8 mouse cellular contexts compared by ENCODE assay signal in the genomic region with DNA sequence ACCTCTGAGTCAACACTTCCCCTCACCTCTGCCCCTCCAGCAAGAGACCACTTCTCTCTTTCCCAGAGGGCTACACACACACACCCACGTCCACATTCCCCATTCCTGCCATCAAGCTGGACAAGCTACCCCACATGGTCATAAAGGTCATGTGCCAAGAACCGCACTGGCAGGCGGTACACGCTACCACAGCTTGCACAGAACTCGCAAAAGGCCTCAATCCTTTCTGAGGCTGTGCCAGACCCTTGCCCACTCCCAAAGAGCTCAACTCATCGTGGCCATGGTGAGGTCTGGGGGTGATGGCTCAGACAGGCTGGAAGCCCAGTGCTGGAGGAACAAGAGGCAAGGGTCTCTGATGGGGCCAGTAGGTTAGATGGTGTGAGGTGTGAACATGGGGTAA. TPM values are rescaled to one million over a fixed set of nuclear protein-coding genes. Genes with fewer than 3 reads are reported as not detected.
DNase-seq lines count a peak whose midpoint lies in the region; ATAC-seq and TF ChIP-seq lines count a peak whose summit lies in the region.

No protein-coding gene starts in this region.

- no peak overlapping the region for H3K27ac ChIP-seq in heart, embryonic 12.5 days (ENCODE audit: poor library complexity, severe bottlenecking)
- no peak overlapping the region for H3K27ac ChIP-seq in forebrain, embryonic 16.5 days (ENCODE audit: low read length)
- H3K27ac ChIP-seq in liver, embryonic 15.5 days (replicated peaks) = no peak overlapping the region

- H3K27me3 ChIP-seq in heart, embryonic 12.5 days (replicated peaks) = no peaks in the 10 kb centered on the region
- H3K27me3 ChIP-seq in G1E (ENCODE audit: insufficient read depth, low read length) = no peaks in the 10 kb centered on the region
- H3K27me3 ChIP-seq in forebrain, embryonic 16.5 days (replicated peaks; ENCODE audit: control insufficient read depth, insufficient read depth, low read length) = no peaks in the 10 kb centered on the region
- no peaks in the 10 kb centered on the region for H3K27me3 ChIP-seq in liver, embryonic 15.5 days

- WGBS in heart, embryonic 12.5 days = 89% methylated on average over 6 of the region's 6 CpGs
- 87% methylated on average over 6 of the region's 6 CpGs for WGBS in forebrain, embryonic 16.5 days
- 81% methylated on average over 6 of the region's 6 CpGs for WGBS in liver, embryonic 15.5 days (ENCODE audit: insufficient replicate concordance)

- DNase-seq in heart, postnatal 4 days = no peak
- no peak for DNase-seq in G1E (ENCODE audit: low spot score)
- no peak for DNase-seq in MN1 (ENCODE audit: low spot score)
- no peak for DNase-seq in adrenal gland, postnatal 14 days

- no peak for ATAC-seq in heart, embryonic 12.5 days (ENCODE audit: insufficient number of reproducible peaks, low FRiP score)
- ATAC-seq in G1E (ENCODE audit: extremely low read depth, insufficient number of reproducible peaks, low FRiP score, poor library complexity, severe bottlenecking) = no peak
- no peak for ATAC-seq in forebrain, embryonic 16.5 days
- ATAC-seq in liver, embryonic 15.5 days (ENCODE audit: insufficient read depth) = no peak
- no peak for ATAC-seq in frontal cortex, adult (ENCODE audit: low TSS enrichment)

- H3K36me3 ChIP-seq in heart, embryonic 12.5 days = peaks cover 13% of the 10 kb centered on the region
- peaks cover 37% of the 10 kb centered on the region for H3K36me3 ChIP-seq in G1E (replicated peaks)
- H3K36me3 ChIP-seq in forebrain, embryonic 16.5 days (ENCODE audit: control insufficient read depth, insufficient read depth) = no peaks in the 10 kb centered on the region
- no peaks in the 10 kb centered on the region for H3K36me3 ChIP-seq in liver, embryonic 15.5 days (replicated peaks)

- TF ChIP-seq CTCF in G1E (IDR thresholded peaks at IDR 0.05; ENCODE audit: low read depth, low read length) = no peak

- H3K4me3 ChIP-seq in heart, embryonic 12.5 days = peak overlapping the region; percentile 92; the same call in 1 of the 2 replicates
- H3K4me3 ChIP-seq in G1E (ENCODE audit: low read depth, low read length) = peak overlapping the region; percentile 30; the same call in 1 of the 2 replicates
- no peak overlapping the region; the same call in 1 of the 2 replicates for H3K4me3 ChIP-seq in forebrain, embryonic 16.5 days (replicated peaks; ENCODE audit: low read length)
- H3K4me3 ChIP-seq in liver, embryonic 15.5 days (replicated peaks) = 0 out of 2 replicates have a peak overlapping the region, but pooled peaks have one; percentile 2

- H3K4me1 ChIP-seq in heart, embryonic 12.5 days (replicated peaks) = peaks cover 43% of the 10 kb centered on the region
- H3K4me1 ChIP-seq in G1E (ENCODE audit: insufficient read depth, low read depth, low read length) = peaks cover 65% of the 10 kb centered on the region
- peaks cover 24% of the 10 kb centered on the region for H3K4me1 ChIP-seq in forebrain, embryonic 16.5 days (replicated peaks; ENCODE audit: control insufficient read depth, insufficient read depth, low read length)
- H3K4me1 ChIP-seq in liver, embryonic 15.5 days (replicated peaks) = peaks cover 63% of the 10 kb centered on the region

- peak overlapping the region; percentile 95; the same call in 1 of the 2 replicates for H3K4me2 ChIP-seq in heart, embryonic 12.5 days
- H3K4me2 ChIP-seq in forebrain, embryonic 16.5 days (ENCODE audit: low read length) = 0 out of 2 replicates have a peak overlapping the region, but pooled peaks have one; percentile 9
- H3K4me2 ChIP-seq in liver, embryonic 15.5 days = peak overlapping the region; percentile 92

- no peaks in the 10 kb centered on the region for H3K9me3 ChIP-seq in heart, embryonic 12.5 days (replicated peaks)
- no peaks in the 10 kb centered on the region for H3K9me3 ChIP-seq in G1E (replicated peaks)
- H3K9me3 ChIP-seq in forebrain, embryonic 16.5 days (ENCODE audit: control insufficient read depth, low read length) = no peaks in the 10 kb centered on the region
- H3K9me3 ChIP-seq in liver, embryonic 15.5 days (replicated peaks) = no peaks in the 10 kb centered on the region

- peak overlapping the region; percentile 99; the same call in 1 of the 2 replicates for H3K9ac ChIP-seq in heart, embryonic 12.5 days
- H3K9ac ChIP-seq in forebrain, embryonic 16.5 days (replicated peaks; ENCODE audit: low read depth, low read length) = no peak overlapping the region
- no peak overlapping the region for H3K9ac ChIP-seq in liver, embryonic 15.5 days

RNA-seq across cellular contexts. Expression of a gene that starts 2.0 kb away (rescaled TPM):
- polyA plus RNA-seq in heart, embryonic 12.5 days (2016; fragmentation: Nextera tagmentation; extraction: Ambion mirVana) = 64.9 and 65.7 TPM in 2 replicates
- total RNA-seq in heart, postnatal 4 days (2021) = 10 to 100 TPM; 42.2 to 42.4 TPM
- total RNA-seq in G1E (2014; fragmentation: Nextera tagmentation) = 11.1 and 19.7 TPM in 2 replicates
- total RNA-seq in G1E (2017) = 17.9 and 19.2 TPM in 2 replicates
- polyA plus RNA-seq in G1E (2012) = 96.3 and 102 TPM in 2 replicates
- 75.2 and 79.7 TPM in 2 replicates for polyA plus RNA-seq in forebrain, embryonic 16.5 days (2015; fragmentation: Nextera tagmentation; extraction: Ambion mirVana)
- 14.4 and 15.9 TPM in 2 replicates for polyA plus RNA-seq in liver, embryonic 15.5 days (2015; fragmentation: Nextera tagmentation; extraction: Ambion mirVana)
- total RNA-seq in adrenal gland, postnatal 14 days (2021) = 53.5 and 58.0 TPM in 2 replicates

RNA-seq across cellular contexts. Expression of a gene that starts 23.0 kb away (rescaled TPM):
- 99.6 and 102 TPM in 2 replicates for polyA plus RNA-seq in heart, embryonic 12.5 days (2016; fragmentation: Nextera tagmentation; extraction: Ambion mirVana)
- 100 to 1,000 TPM; 105 TPM for total RNA-seq in heart, postnatal 4 days (2021)
- total RNA-seq in G1E (2014; fragmentation: Nextera tagmentation) (127 and 140 TPM in 2 replicates), G1E (2017) (70.4 and 72.2 TPM in 2 replicates)
- polyA plus RNA-seq in G1E (2012) = 455 and 521 TPM in 2 replicates
- polyA plus RNA-seq in forebrain, embryonic 16.5 days (2015; fragmentation: Nextera tagmentation; extraction: Ambion mirVana) = 57.1 and 61.2 TPM in 2 replicates
- polyA plus RNA-seq in liver, embryonic 15.5 days (2015; fragmentation: Nextera tagmentation; extraction: Ambion mirVana) = 74.9 and 84.6 TPM in 2 replicates
- total RNA-seq in adrenal gland, postnatal 14 days (2021) = 224 and 226 TPM in 2 replicates

RNA-seq across cellular contexts. Expression of a gene that starts 32.2 kb away (rescaled TPM):
- 131 and 136 TPM in 2 replicates for polyA plus RNA-seq in heart, embryonic 12.5 days (2016; fragmentation: Nextera tagmentation; extraction: Ambion mirVana)
- 100 to 1,000 TPM; 142 to 162 TPM for total RNA-seq in heart, postnatal 4 days (2021)
- total RNA-seq in G1E (2014; fragmentation: Nextera tagmentation) = 91.3 and 110 TPM in 2 replicates
- total RNA-seq in G1E (2017) = 189 and 193 TPM in 2 replicates
- polyA plus RNA-seq in G1E (2012) = 470 and 513 TPM in 2 replicates
- polyA plus RNA-seq in forebrain, embryonic 16.5 days (2015; fragmentation: Nextera tagmentation; extraction: Ambion mirVana) = 91.3 and 96.9 TPM in 2 replicates
- polyA plus RNA-seq in liver, embryonic 15.5 days (2015; fragmentation: Nextera tagmentation; extraction: Ambion mirVana) = 49.7 and 60.4 TPM in 2 replicates
- total RNA-seq in adrenal gland, postnatal 14 days (2021) = 105 and 108 TPM in 2 replicates

RNA-seq across cellular contexts. Expression of a gene that starts 46.9 kb away (rescaled TPM):
- polyA plus RNA-seq in heart, embryonic 12.5 days (2016; fragmentation: Nextera tagmentation; extraction: Ambion mirVana) = 34.8 and 38.1 TPM in 2 replicates
- total RNA-seq in heart, postnatal 4 days (2021) = 10 to 100 TPM; 12.5 to 13.0 TPM
- 44.4 and 52.8 TPM in 2 replicates for total RNA-seq in G1E (2014; fragmentation: Nextera tagmentation)
- 53.8 and 61.8 TPM in 2 replicates for total RNA-seq in G1E (2017)
- 45.8 and 54.2 TPM in 2 replicates for polyA plus RNA-seq in G1E (2012)
- 56.9 and 59.4 TPM in 2 replicates for polyA plus RNA-seq in forebrain, embryonic 16.5 days (2015; fragmentation: Nextera tagmentation; extraction: Ambion mirVana)
- polyA plus RNA-seq in liver, embryonic 15.5 days (2015; fragmentation: Nextera tagmentation; extraction: Ambion mirVana) = 28.0 and 31.6 TPM in 2 replicates
- total RNA-seq in adrenal gland, postnatal 14 days (2021) = 12.8 and 24.1 TPM in 2 replicates

RNA-seq across cellular contexts. Expression of a gene that starts 47.1 kb away (rescaled TPM):
- 13.2 and 18.4 TPM in 2 replicates for polyA plus RNA-seq in heart, embryonic 12.5 days (2016; fragmentation: Nextera tagmentation; extraction: Ambion mirVana)
- 1 to 10 TPM; 3.2 to 4.6 TPM for total RNA-seq in heart, postnatal 4 days (2021)
- total RNA-seq in G1E (2014; fragmentation: Nextera tagmentation) (2.3 and 7.4 TPM in 2 replicates), G1E (2017) (5.9 and 10.3 TPM in 2 replicates)
- 7.5 and 8.2 TPM in 2 replicates for polyA plus RNA-seq in G1E (2012)
- polyA plus RNA-seq in forebrain, embryonic 16.5 days (2015; fragmentation: Nextera tagmentation; extraction: Ambion mirVana) = 32.5 and 44.1 TPM in 2 replicates
- 7.1 and 8.1 TPM in 2 replicates for polyA plus RNA-seq in liver, embryonic 15.5 days (2015; fragmentation: Nextera tagmentation; extraction: Ambion mirVana)
- total RNA-seq in adrenal gland, postnatal 14 days (2021) = 12.1 and 12.6 TPM in 2 replicates

Comparison
In these comparisons a context has a peak if more than half of its experiments do, and no peak if none do; other contexts are left out.
1. H3K4me2 ChIP-seq: peak in every context shown above with its lines; median percentile 95 in heart, embryonic 12.5 days; 92 in liver, embryonic 15.5 days; 9 in forebrain, embryonic 16.5 days.